Mouse (Mus musculus): Measurements from ENCODE around the gene Slc39a1. TPM values are rescaled to one million over a fixed set of nuclear protein-coding genes. Genes with fewer than 3 reads are reported as not detected.
"Not testable (repeated sequence)": the region's sequence is repeated elsewhere in the genome, so short reads cannot be mapped to it uniquely, and the experiment has no call there.

Gene Slc39a1
- total RNA-seq, 1 experiment from 2014 or later = 61.7 TPM

DNA sequence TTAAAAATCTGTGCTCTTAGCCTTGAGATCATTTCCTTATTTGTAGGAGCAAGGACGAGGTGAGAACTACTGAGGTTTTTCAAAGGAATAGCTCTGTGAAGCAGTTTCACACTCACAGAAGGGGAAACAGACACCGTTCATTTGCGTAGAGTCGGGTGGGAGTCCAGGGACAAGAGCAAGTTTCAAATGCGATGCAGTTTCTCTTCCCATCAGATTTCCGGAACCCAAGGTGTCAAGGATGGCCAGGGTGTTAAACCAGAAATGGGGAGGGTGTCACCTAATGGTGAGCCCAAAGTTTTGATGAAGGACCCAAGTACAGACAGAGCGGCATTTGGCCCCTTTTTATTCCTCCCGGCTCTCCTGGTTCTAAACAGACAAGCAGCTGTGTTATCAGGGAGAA, 16.9 kb upstream of the Slc39a1 start:
- no peak for ATAC-seq (replicated peaks in 1 of 2; ENCODE audit: insufficient read depth in 1 of 2, low FRiP score in 2 of 2, low TSS enrichment in 1 of 2, low read depth in 1 of 2, poor library complexity in 2 of 2, severe bottlenecking in 2 of 2)

- peak; percentile 95 to 98 for ATAC-seq (replicated peaks in 1 of 2; ENCODE audit: insufficient read depth in 1 of 2, low FRiP score in 2 of 2, low TSS enrichment in 1 of 2, low read depth in 1 of 2, poor library complexity in 2 of 2, severe bottlenecking in 2 of 2)
These were observed 16.3 kb upstream of the Slc39a1 start, which contains the start of gene Jtb for GRCm38 (mm10) chr3:90231507-90232333. Jtb (plus strand) TSS chr3:90231597.

DNA sequence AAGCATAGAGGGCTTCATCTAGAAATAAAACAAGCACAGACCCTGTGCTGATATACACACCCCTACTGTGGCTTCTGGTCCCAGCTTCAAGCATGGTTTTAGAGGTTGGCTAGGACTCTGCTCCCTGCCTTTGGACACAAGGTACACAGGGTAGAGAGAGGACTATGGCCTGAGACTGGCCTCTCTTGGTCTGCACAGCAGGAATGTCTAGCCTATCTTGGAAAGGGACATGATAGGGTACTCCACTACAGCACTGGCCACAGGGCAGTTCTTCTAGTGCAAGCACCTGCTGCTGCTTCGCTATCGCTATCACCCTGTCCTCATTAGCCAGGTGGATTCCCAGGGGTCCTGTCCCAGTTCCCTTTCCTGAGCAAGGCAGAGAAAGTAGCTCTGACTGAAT, 6.7 kb upstream of the Slc39a1 start:
- no peak for ATAC-seq (replicated peaks in 1 of 2; ENCODE audit: insufficient read depth in 1 of 2, low FRiP score in 2 of 2, low TSS enrichment in 1 of 2, low read depth in 1 of 2, poor library complexity in 2 of 2, severe bottlenecking in 2 of 2)

DNA sequence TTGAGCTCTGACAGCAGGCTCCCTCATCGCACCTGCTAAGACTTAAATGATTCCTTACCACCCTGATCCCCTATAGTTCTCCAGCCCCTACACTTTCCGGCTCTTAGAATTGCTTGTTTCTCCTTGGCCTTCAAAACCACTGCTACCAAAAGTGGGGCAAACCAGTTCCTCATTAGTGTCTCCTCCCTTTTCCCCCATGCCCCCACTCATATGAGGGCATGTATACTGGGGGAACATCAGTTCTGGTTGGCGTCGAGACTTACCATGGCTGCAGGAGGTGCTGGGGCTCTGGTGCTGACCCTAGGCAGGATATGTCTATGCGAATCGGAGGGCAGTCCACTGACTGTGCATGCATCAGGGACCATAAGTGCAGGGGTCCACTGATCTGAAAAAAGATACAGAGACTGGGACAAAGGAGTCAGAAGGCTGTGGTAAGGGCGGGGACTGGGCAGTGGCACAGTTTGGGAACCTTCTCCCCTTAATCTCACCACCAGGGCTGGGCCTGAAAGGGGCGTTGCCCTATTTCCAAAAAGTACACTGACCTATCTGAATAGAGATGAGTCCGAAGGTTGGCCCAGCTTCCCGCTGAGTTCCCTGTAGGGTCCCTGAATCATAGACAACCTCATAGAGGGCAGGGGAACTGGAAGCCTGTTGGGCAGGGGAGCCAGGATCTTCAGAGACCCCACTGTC, 6.2 kb upstream of the Slc39a1 start:
- ATAC-seq (replicated peaks in 1 of 2; ENCODE audit: insufficient read depth in 1 of 2, low FRiP score in 2 of 2, low TSS enrichment in 1 of 2, low read depth in 1 of 2, poor library complexity in 2 of 2, severe bottlenecking in 2 of 2) = peak; percentile 19 to 40; a peak in 2 of 4 replicates

DNA sequence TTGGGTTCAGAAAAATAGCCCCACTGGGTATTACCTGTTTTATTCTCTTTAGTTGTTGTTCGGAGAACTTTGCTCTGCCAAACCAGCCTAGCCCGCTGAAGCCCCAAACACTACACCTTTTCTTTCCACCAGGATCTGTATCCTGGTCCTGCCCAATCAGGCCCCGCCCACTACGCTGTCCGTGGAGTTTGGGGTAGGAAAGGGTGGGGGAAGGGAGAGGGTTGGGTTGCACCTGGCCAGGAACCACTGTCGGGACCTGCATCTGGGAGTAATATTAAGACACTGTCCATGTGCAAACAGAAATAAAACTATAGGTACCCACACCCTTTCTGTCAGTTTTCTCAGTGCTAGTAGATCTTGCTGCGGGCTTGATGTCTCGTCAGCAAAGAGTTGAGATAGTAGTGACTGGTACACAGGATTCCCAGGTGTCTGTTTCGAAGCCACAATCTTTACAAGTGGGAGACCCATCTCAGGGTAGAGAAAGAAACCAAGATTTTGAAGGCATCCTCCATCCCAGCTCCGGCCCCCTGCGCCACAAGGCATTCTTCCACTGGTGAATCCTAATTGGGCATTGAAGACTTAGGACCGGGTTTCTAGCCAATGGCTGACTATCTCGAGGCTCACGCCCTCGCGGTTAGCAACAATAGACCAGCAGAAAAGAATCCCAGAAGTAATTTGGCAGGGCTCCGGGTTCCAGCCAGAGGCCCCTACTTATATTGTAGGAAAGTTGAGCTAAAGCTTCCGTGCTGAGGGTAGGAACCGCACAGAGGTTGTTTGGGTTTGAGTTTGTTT, 4.8 kb upstream of the Slc39a1 start, which contains the start of gene Creb3l4:
Gene Creb3l4, minus strand, starts transcription at position 529 of the 792 bp plus-strand sequence.
- ATAC-seq (replicated peaks in 1 of 2; ENCODE audit: insufficient read depth in 1 of 2, low FRiP score in 2 of 2, low TSS enrichment in 1 of 2, low read depth in 1 of 2, poor library complexity in 2 of 2, severe bottlenecking in 2 of 2) = no peak

DNA sequence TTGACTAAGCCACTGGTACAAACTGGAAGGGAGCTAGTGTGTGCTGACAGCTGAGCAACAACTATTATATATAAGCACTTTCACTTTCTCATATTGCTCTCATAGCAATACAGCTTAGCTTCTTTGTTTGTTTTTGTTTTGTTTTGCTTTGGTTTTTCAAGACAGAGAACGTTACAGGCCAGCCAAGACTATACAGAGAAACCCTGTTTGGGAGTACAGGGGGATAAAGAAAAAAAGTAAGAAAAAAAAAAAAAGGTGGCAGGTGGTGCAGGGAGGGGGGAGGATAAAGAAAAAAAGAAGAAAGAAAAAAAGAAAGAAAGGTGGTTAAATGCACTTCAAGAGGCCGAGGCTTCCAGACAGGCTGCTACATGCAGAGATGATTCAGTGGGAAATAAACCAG, 2.6 kb upstream of the Slc39a1 start:
- no peak for ATAC-seq (replicated peaks in 1 of 2; ENCODE audit: insufficient read depth in 1 of 2, low FRiP score in 2 of 2, low TSS enrichment in 1 of 2, low read depth in 1 of 2, poor library complexity in 2 of 2, severe bottlenecking in 2 of 2)

DNA sequence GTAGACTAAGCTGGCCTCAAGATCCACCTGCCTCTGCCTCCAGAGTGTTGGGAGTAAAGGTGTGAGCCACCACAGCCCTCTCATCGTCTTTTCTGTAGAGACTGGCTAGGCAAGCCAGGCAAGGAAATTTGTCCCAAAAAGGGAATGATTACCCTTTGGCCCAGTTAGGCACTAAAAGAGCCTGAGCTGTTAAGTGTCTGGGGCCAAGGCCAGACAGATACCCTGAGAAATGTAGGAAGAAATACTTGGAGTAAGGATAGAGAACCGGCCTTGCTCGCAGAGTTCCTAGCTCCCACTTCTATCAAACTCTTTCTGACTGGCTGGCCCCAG, 377 bp upstream of the Slc39a1 start:
- ATAC-seq (replicated peaks in 1 of 2; ENCODE audit: insufficient read depth in 1 of 2, low FRiP score in 2 of 2, low TSS enrichment in 1 of 2, low read depth in 1 of 2, poor library complexity in 2 of 2, severe bottlenecking in 2 of 2) = no peak

- no peak for ATAC-seq (replicated peaks in 1 of 2; ENCODE audit: insufficient read depth in 1 of 2, low FRiP score in 2 of 2, low TSS enrichment in 1 of 2, low read depth in 1 of 2, poor library complexity in 2 of 2, severe bottlenecking in 2 of 2)
These were observed 751 bp downstream of the Slc39a1 start for GRCm38 (mm10) chr3:90248746-90249100.

DNA sequence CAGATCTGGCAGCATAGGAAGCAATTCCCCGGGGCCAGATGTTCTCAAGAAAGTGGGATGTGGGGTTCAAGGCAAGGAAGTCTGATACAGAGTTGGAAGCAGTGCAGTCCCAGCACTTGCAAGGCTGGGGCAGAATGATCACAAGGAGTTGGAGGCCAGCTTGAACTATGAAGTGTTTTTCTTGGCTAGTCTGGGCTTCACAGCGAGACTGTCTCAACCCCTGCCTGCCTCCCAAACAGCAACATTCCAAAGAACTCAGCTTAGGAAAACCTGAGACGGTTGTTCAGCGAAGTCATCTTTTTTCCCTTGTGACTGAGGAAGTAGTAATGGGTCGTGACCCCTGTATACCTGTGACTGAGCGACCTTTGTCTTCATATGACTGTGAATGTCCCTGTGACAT, 2.8 kb downstream of the Slc39a1 start:
- ATAC-seq (replicated peaks in 1 of 2; ENCODE audit: insufficient read depth in 1 of 2, low FRiP score in 2 of 2, low TSS enrichment in 1 of 2, low read depth in 1 of 2, poor library complexity in 2 of 2, severe bottlenecking in 2 of 2) = no peak

GRCm38 (mm10) chr3:90251731-90252226, 3.8 kb downstream of the Slc39a1 start:
- not testable (repeated sequence) for ATAC-seq (replicated peaks in 1 of 2; ENCODE audit: insufficient read depth in 1 of 2, low FRiP score in 2 of 2, low TSS enrichment in 1 of 2, low read depth in 1 of 2, poor library complexity in 2 of 2, severe bottlenecking in 2 of 2)

- ATAC-seq (replicated peaks in 1 of 2; ENCODE audit: insufficient read depth in 1 of 2, low FRiP score in 2 of 2, low TSS enrichment in 1 of 2, low read depth in 1 of 2, poor library complexity in 2 of 2, severe bottlenecking in 2 of 2) = not testable (repeated sequence)
These were observed 4.7 kb downstream of the Slc39a1 start for GRCm38 (mm10) chr3:90252659-90253058.

GRCm38 (mm10) chr3:90253174-90253573, 5.2 kb downstream of the Slc39a1 start:
- ATAC-seq (replicated peaks in 1 of 2; ENCODE audit: insufficient read depth in 1 of 2, low FRiP score in 2 of 2, low TSS enrichment in 1 of 2, low read depth in 1 of 2, poor library complexity in 2 of 2, severe bottlenecking in 2 of 2) = not testable (repeated sequence)

DNA sequence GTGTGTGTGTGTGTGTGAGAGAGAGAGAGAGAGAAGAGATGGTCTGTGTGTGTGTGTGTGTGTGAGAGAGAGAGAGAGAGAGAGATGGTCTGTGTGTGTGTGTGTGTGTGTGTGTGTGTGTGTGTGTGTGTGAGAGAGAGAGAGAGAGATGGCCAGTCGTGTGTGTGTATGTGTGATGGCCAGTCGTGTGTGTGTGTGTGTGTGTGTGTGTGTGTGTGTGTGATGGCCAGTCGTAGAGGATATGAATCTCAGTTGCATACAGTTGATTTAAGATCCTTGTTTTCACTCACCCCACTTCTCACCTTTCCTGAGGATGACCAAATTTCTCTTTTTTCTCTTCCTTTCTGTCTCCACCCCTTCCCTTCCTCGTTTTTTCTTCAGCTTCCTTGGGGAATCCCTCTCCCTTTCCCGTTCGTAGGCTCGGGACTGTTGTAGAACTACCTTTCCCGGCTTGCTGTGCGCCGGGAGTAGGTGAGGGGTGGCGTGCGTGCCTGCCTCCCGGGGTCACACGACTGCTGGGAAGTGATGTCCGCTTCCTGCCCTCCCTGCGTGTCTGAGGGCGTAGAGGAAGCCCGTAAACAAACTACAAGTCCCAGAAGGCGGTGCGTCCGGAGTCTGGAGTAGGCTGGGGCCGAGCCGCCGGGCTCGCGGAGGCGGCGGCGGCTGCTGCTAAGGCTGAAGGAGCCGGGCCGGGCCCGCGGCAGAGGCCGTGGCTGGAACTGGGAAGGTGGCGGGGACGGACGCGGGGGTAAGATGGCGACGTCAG, 5.9 kb downstream of the Slc39a1 start, which contains the start of gene Crtc2:
Gene Crtc2, plus strand, starts transcription at position 511 of the 766 bp plus-strand sequence.
- ATAC-seq (replicated peaks in 1 of 2; ENCODE audit: insufficient read depth in 1 of 2, low FRiP score in 2 of 2, low TSS enrichment in 1 of 2, low read depth in 1 of 2, poor library complexity in 2 of 2, severe bottlenecking in 2 of 2) = peak; percentile 96 to 97

DNA sequence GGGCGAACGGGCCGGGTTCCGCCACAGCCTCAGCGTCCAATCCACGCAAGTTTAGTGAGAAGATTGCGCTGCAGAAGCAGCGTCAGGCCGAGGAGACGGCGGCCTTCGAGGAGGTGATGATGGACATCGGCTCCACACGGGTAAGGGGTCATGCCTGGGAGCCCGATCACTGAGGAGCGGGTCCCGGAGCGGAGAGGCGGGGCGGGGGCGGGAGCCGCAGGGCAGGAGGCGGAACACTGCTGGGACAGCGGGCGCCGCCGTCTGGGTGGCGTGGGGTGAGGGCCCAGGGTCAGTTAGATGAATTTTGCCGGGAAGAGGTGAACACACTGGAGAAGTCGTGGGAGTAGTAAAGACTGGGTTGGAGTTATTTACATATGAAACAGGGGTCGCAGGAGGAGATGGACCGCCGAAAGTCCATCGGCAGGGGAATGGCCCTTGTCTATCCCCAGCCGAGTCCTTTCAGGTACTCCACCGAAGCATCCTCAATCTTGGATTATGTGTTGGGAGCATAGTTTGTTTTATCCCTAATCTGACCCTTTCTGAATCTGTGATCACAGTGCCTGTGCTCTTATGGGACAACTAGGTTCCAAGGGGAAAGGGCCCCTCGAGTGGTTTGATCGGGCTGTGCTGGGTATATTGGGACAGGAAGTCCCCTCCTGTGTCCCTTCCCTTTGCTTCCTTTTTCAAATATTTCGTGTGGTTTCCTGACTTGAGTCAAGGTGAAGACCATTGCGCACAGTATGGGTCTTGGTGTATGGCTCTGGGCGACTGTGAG, 6.6 kb downstream of the Slc39a1 start:
- ATAC-seq (replicated peaks in 1 of 2; ENCODE audit: insufficient read depth in 1 of 2, low FRiP score in 2 of 2, low TSS enrichment in 1 of 2, low read depth in 1 of 2, poor library complexity in 2 of 2, severe bottlenecking in 2 of 2) = peak in 1 of 2 experiments; percentile 46; a peak in 2 of 4 replicates

GRCm38 (mm10) chr3:90255194-90255565, 7.2 kb downstream of the Slc39a1 start:
- ATAC-seq (replicated peaks in 1 of 2; ENCODE audit: insufficient read depth in 1 of 2, low FRiP score in 2 of 2, low TSS enrichment in 1 of 2, low read depth in 1 of 2, poor library complexity in 2 of 2, severe bottlenecking in 2 of 2) = no peak

DNA sequence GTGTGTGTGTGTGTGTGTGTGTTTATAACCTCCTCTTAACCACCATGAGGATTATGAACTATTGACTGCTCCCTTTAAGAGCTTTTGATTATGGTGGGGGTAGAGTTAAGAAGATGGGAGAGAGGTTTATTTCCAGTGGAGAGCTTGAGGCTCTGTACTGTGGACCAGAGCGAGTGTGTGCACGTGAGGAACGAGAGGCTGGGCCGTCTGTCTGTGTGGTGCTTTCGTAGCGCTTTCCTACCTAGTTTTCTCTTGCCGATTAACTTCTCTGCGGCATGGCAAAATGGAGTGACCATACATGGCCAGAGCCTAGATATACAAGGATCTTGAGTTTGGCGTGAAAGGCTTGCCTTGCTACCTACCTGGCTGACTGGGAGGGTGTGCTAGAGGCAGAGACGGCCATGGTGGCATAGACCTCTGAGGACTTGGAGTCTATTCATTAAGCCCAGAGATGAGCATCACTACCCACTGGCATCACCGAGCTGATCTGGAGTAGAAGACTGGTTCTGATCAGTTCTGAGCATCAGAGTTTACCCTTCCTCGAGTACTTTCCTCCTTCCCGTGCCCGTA, 7.9 kb downstream of the Slc39a1 start:
- no peak for ATAC-seq (replicated peaks in 1 of 2; ENCODE audit: insufficient read depth in 1 of 2, low FRiP score in 2 of 2, low TSS enrichment in 1 of 2, low read depth in 1 of 2, poor library complexity in 2 of 2, severe bottlenecking in 2 of 2)
